Mouse (Mus musculus) midbrain, embryonic 13.5 days (tissue): Measurements from ENCODE around the gene Gm10234. TPM values are rescaled to one million over a fixed set of nuclear protein-coding genes. Genes with fewer than 3 reads are reported as not detected.

Experiments used
- polyA plus RNA-seq: library from polyadenylated mRNA; unstranded; fragments of >200 nt; fragmentation: Nextera tagmentation; extraction: Ambion mirVana; gene quantifications from 2 replicates; pipeline ENCODE4 v1.2.1, GENCODE M21; 2015

Gm10234 gene
- polyA plus RNA-seq, 1 experiment from 2014 or later, result not detected

Other genes with a start within 250 kb of the Gm10234 start
- gene Kbtbd8, start 204.9 kb upstream of the Gm10234 start, polyA plus RNA-seq, result 4.9 TPM in 2 replicates